Mouse (Mus musculus) forebrain, embryonic 16.5 days (tissue): ENCODE measurements around the gene Git1. TPM values are rescaled to one million over a fixed set of nuclear protein-coding genes. Genes with fewer than 3 reads are reported as not detected.
A peak's percentile ranks its signal among the peaks of the same experiment; 100 is the strongest.

ENCODE experiments used
- ATAC-seq: fragments of 200-750 bp; cut with Nextera tagmentation; 2 replicates; pipeline ENCODE4 v1.8.0; 2017; ENCODE audit warnings: mild to moderate bottlenecking, moderate library complexity
- H3K27ac ChIP-seq: fragments of 300-500 bp; sonication (generic); 2 replicates; pipeline ENCODE4 v1.5.1; 2014; ENCODE audit warnings: low read length, control low read depth
- H3K27me3 ChIP-seq: fragments of 300-500 bp; sonication (generic); replicated peaks from 2 replicates; pipeline ENCODE4 v1.6.1; 2014; ENCODE audit warnings: low read length; ENCODE audit not compliant: control insufficient read depth, insufficient read depth
- H3K36me3 ChIP-seq: fragments of 300-500 bp; sonication (generic); 2 replicates; pipeline ENCODE4 v1.6.1; 2014; ENCODE audit not compliant: control insufficient read depth, insufficient read depth
- H3K4me1 ChIP-seq: fragments of 300-500 bp; sonication (generic); replicated peaks from 2 replicates; pipeline ENCODE4 v1.6.1; 2014; ENCODE audit warnings: low read length; ENCODE audit not compliant: control insufficient read depth, insufficient read depth
- H3K4me2 ChIP-seq: fragments of 300-500 bp; sonication (generic); 2 replicates; pipeline ENCODE4 v1.6.1; 2014; ENCODE audit warnings: mild to moderate bottlenecking, low read length, control low read depth
- H3K4me3 ChIP-seq: fragments of 300-500 bp; sonication (generic); replicated peaks from 2 replicates; pipeline ENCODE4 v1.5.1; 2014; ENCODE audit warnings: mild to moderate bottlenecking, low read length, control low read depth
- H3K9ac ChIP-seq: fragments of 300-500 bp; sonication (generic); replicated peaks from 2 replicates; pipeline ENCODE4 v1.6.1; 2014; ENCODE audit warnings: low read depth, low read length, control low read depth
- H3K9me3 ChIP-seq: fragments of 300-500 bp; sonication (generic); 2 replicates; pipeline ENCODE4 v1.6.1; 2016; ENCODE audit warnings: low read length; ENCODE audit not compliant: control insufficient read depth
- WGBS: fragments of 180-500 bp; shearing (Covaris S2); extraction: QIAGEN DNeasy Blood & Tissue Kit; methylation state at CpG from one replicate; pipeline ENCODE4 v1.1.7; 2014; 5-methylcytosine and 5-hydroxymethylcytosine counted together
- polyA plus RNA-seq: library from polyadenylated mRNA; unstranded; fragments of >200 nt; fragmentation: Nextera tagmentation; extraction: Ambion mirVana; gene quantifications from 2 replicates; pipeline ENCODE4 v1.2.1, GENCODE M21; 2015

Git1 gene
- polyA plus RNA-seq, 1 experiment from 2014 or later, result 16.3 TPM

- Histone ChIP-seq H3K9ac (no peak overlapping the region), H3K36me3 (peaks cover 28% of the 10 kb centered on the region), H3K4me1 (peaks cover 8% of the 10 kb centered on the region), H3K27me3 (peaks cover 13% of the 10 kb centered on the region), H3K4me2 (no peak overlapping the region), H3K4me3 (no peak overlapping the region), H3K27ac (no peak overlapping the region), H3K9me3 (no peaks in the 10 kb centered on the region)
- WGBS, result 72% methylated on average over 29 of the region's 29 CpGs
- ATAC-seq, result no peak
These were observed 22.0 kb upstream of the Git1 start for GRCm38 (mm10) chr11:77471407-77471806.

GRCm38 (mm10) chr11:77472775-77473174, 20.6 kb upstream of the Git1 start:
- Histone ChIP-seq H3K4me1 (peaks cover 2% of the 10 kb centered on the region; the same call in 1 of the 2 replicates), H3K4me3 (no peak overlapping the region), H3K27me3 (peaks cover 1% of the 10 kb centered on the region), H3K4me2 (no peak overlapping the region), H3K9me3 (no peaks in the 10 kb centered on the region), H3K36me3 (peaks cover 30% of the 10 kb centered on the region), H3K9ac (no peak overlapping the region), H3K27ac (no peak overlapping the region)
- WGBS, result 93% methylated on average over 16 of the region's 16 CpGs
- no peak for ATAC-seq

GRCm38 (mm10) chr11:77476216-77476615, 17.1 kb upstream of the Git1 start:
- WGBS, result 94% methylated on average over 14 of the region's 14 CpGs
- Histone ChIP-seq H3K4me2 (no peak overlapping the region), H3K4me3 (no peak overlapping the region), H3K27ac (no peak overlapping the region), H3K36me3 (peaks cover 24% of the 10 kb centered on the region), H3K9me3 (no peaks in the 10 kb centered on the region), H3K27me3 (no peaks in the 10 kb centered on the region), H3K9ac (no peak overlapping the region), H3K4me1 (peaks cover under 1% of the 10 kb centered on the region; the same call in 1 of the 2 replicates)
- no peak for ATAC-seq

- Histone ChIP-seq H3K9me3 (no peaks in the 10 kb centered on the region), H3K4me1 (peaks cover 5% of the 10 kb centered on the region; the same call in 1 of the 2 replicates), H3K4me2 (no peak overlapping the region), H3K36me3 (peaks cover 19% of the 10 kb centered on the region), H3K27me3 (no peaks in the 10 kb centered on the region), H3K27ac (no peak overlapping the region), H3K4me3 (no peak overlapping the region), H3K9ac (no peak overlapping the region)
- WGBS, result 94% methylated on average over 6 of the region's 6 CpGs
- ATAC-seq, result no peak
These were observed 16.5 kb upstream of the Git1 start for GRCm38 (mm10) chr11:77476895-77477294.

GRCm38 (mm10) chr11:77483043-77483442, 10.3 kb upstream of the Git1 start:
- H3K27ac ChIP-seq, result no peak overlapping the region
- no peak for ATAC-seq
- no peak overlapping the region for H3K9ac ChIP-seq
- no peak overlapping the region for H3K4me2 ChIP-seq
- H3K4me1 ChIP-seq, result peaks cover 53% of the 10 kb centered on the region
- no peak overlapping the region for H3K4me3 ChIP-seq
- 85% methylated on average over 3 of the region's 3 CpGs for WGBS
- no peaks in the 10 kb centered on the region for H3K36me3 ChIP-seq
- no peaks in the 10 kb centered on the region for H3K9me3 ChIP-seq
- H3K27me3 ChIP-seq, result no peaks in the 10 kb centered on the region

GRCm38 (mm10) chr11:77483510-77484255, 9.7 kb upstream of the Git1 start:
- Histone ChIP-seq H3K27ac (no peak overlapping the region), H3K36me3 (no peaks in the 10 kb centered on the region), H3K4me2 (no peak overlapping the region), H3K9ac (no peak overlapping the region), H3K4me1 (peaks cover 58% of the 10 kb centered on the region), H3K9me3 (no peaks in the 10 kb centered on the region), H3K27me3 (no peaks in the 10 kb centered on the region), H3K4me3 (no peak overlapping the region)
- ATAC-seq, result no peak
- WGBS, result 84% methylated on average over 11 of the region's 11 CpGs

- no peaks in the 10 kb centered on the region for H3K9me3 ChIP-seq
- no peak overlapping the region for H3K9ac ChIP-seq
- 26% methylated on average over 6 of the region's 6 CpGs for WGBS
- no peak for ATAC-seq
- peaks cover 61% of the 10 kb centered on the region for H3K4me1 ChIP-seq
- no peak overlapping the region for H3K4me3 ChIP-seq
- H3K27me3 ChIP-seq, result no peaks in the 10 kb centered on the region
- 0 out of 2 replicates have a peak overlapping the region, but pooled peaks have one; percentile 8 for H3K27ac ChIP-seq
- peak overlapping the region; percentile 4; the same call in 1 of the 2 replicates for H3K4me2 ChIP-seq
- H3K36me3 ChIP-seq, result no peaks in the 10 kb centered on the region
These were observed 8.1 kb upstream of the Git1 start for GRCm38 (mm10) chr11:77485229-77485628.

GRCm38 (mm10) chr11:77486798-77487197, 6.6 kb upstream of the Git1 start:
- Histone ChIP-seq H3K27me3 (no peaks in the 10 kb centered on the region), H3K9ac (peak overlapping the region; percentile 35), H3K4me1 (peaks cover 69% of the 10 kb centered on the region), H3K27ac (peak overlapping the region; percentile 73), H3K9me3 (no peaks in the 10 kb centered on the region), H3K4me3 (peak overlapping the region; percentile 71), H3K4me2 (peak overlapping the region; percentile 94), H3K36me3 (no peaks in the 10 kb centered on the region)
- WGBS, result 19% methylated on average over 5 of the region's 5 CpGs
- ATAC-seq, result peak; percentile 26; the same call in 1 of the 2 replicates

GRCm38 (mm10) chr11:77488771-77489581, 4.4 kb upstream of the Git1 start:
- 2% methylated on average over 48 of the region's 55 CpGs for WGBS
- H3K36me3 ChIP-seq, result no peaks in the 10 kb centered on the region
- no peak for ATAC-seq
- H3K4me2 ChIP-seq, result peak overlapping the region; percentile 94
- H3K9ac ChIP-seq, result peak overlapping the region; percentile 97
- H3K27me3 ChIP-seq, result no peaks in the 10 kb centered on the region
- H3K9me3 ChIP-seq, result no peaks in the 10 kb centered on the region
- peaks cover 70% of the 10 kb centered on the region for H3K4me1 ChIP-seq
- H3K27ac ChIP-seq, result peak overlapping the region; percentile 92
- peak overlapping the region; percentile 71 for H3K4me3 ChIP-seq
